Mouse (Mus musculus): ENCODE data around the gene Polr3b. TPM values are rescaled to one million over a fixed set of nuclear protein-coding genes. Genes with fewer than 3 reads are reported as not detected.

Gene Polr3b
- polyA plus RNA-seq, 1 experiment from 2014 or later: 10.5 TPM

GRCm38 (mm10) chr10:84676511-84676910, 54.4 kb downstream of the Polr3b start:
- Histone ChIP-seq H3K4me3 (ENCODE audit: low read length) (no peak overlapping the region), H3K27me3 (replicated peaks; ENCODE audit: control insufficient read depth, insufficient read depth, low read length) (no peaks in the 10 kb centered on the region), H3K27ac (ENCODE audit: low read length) (no peak overlapping the region), H3K36me3 (ENCODE audit: control insufficient read depth, insufficient read depth, low read length) (peaks cover 13% of the 10 kb centered on the region), H3K4me1 (ENCODE audit: control insufficient read depth, insufficient read depth, low read length) (no peaks in the 10 kb centered on the region), H3K9me3 (ENCODE audit: control insufficient read depth, low read length) (no peaks in the 10 kb centered on the region), H3K4me2 (ENCODE audit: low read depth, low read length) (no peak overlapping the region), H3K9ac (ENCODE audit: low read depth, low read length) (no peak overlapping the region)
- no peak for ATAC-seq
- WGBS: 89% methylated on average over 8 of the region's 8 CpGs

DNA sequence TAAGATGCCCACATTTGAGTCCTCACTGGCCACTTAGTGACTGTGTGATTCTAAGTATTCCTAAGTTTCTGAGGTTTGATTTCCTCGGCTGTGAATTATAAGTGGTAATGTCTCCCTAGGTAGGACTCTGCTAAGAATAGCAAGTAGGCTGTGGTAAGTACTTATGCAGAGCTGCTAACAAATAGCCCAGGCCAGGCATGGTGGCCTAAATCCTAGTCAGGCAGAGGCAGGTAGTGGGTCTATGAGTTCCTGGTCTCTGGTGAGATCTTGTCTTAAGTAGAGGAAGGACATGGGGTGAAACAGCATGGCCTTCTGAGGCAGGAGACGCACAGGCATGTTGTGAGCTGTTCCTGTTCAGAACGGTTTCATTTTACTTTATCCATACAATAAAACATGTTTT, 55.8 kb downstream of the Polr3b start:
- H3K4me3 ChIP-seq (ENCODE audit: low read length): no peak overlapping the region
- WGBS: 86% methylated on average over 3 of the region's 3 CpGs
- no peak overlapping the region for H3K9ac ChIP-seq (ENCODE audit: low read depth, low read length)
- no peak for ATAC-seq
- H3K27me3 ChIP-seq (replicated peaks; ENCODE audit: control insufficient read depth, insufficient read depth, low read length): no peaks in the 10 kb centered on the region
- no peaks in the 10 kb centered on the region for H3K9me3 ChIP-seq (ENCODE audit: control insufficient read depth, low read length)
- no peak overlapping the region for H3K27ac ChIP-seq (ENCODE audit: low read length)
- no peak overlapping the region for H3K4me2 ChIP-seq (ENCODE audit: low read depth, low read length)
- peaks cover 13% of the 10 kb centered on the region for H3K36me3 ChIP-seq (ENCODE audit: control insufficient read depth, insufficient read depth, low read length)
- H3K4me1 ChIP-seq (ENCODE audit: control insufficient read depth, insufficient read depth, low read length): no peaks in the 10 kb centered on the region

DNA sequence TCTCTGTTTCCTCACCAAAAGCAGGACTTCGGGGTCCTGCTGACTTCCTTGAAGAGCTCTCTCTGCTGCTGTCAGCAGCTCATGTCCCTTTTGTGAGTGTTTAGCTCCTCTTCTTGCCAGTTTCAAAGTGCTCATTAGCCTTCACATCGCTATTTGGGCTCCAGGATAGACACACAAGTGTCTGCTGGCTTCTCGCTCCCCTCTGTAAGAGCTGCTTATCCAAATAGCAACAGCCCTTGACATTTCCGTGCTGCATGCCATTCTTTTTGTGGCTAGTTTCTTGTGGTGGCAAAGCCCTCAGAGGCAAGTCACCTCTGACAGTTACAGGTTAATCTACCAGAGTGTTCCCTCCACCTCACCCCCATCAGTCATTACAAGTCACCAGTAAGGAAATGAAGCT, 56.3 kb downstream of the Polr3b start:
- Histone ChIP-seq H3K4me3 (ENCODE audit: low read length) (no peak overlapping the region), H3K4me2 (ENCODE audit: low read depth, low read length) (no peak overlapping the region)

GRCm38 (mm10) chr10:84685444-84686121, 63.5 kb downstream of the Polr3b start:
- Histone ChIP-seq H3K4me1 (ENCODE audit: control insufficient read depth, insufficient read depth, low read length) (no peaks in the 10 kb centered on the region), H3K4me2 (ENCODE audit: low read depth, low read length) (no peak overlapping the region), H3K27me3 (replicated peaks; ENCODE audit: control insufficient read depth, insufficient read depth, low read length) (no peaks in the 10 kb centered on the region), H3K36me3 (ENCODE audit: control insufficient read depth, insufficient read depth, low read length) (0 out of 2 replicates have a peak, but pooled peaks cover 2% of the 10 kb centered on the region), H3K4me3 (ENCODE audit: low read length) (no peak overlapping the region), H3K9me3 (ENCODE audit: control insufficient read depth, low read length) (no peaks in the 10 kb centered on the region), H3K9ac (ENCODE audit: low read depth, low read length) (no peak overlapping the region), H3K27ac (ENCODE audit: low read length) (no peak overlapping the region)
- WGBS: 44% methylated on average over 8 of the region's 8 CpGs
- ATAC-seq: no peak

More for the DNA sequence above, 56.3 kb downstream of the Polr3b start:
- H3K4me1 ChIP-seq (ENCODE audit: control insufficient read depth, insufficient read depth, low read length): no peaks in the 10 kb centered on the region
- H3K9me3 ChIP-seq (ENCODE audit: control insufficient read depth, low read length): no peaks in the 10 kb centered on the region
- no peak overlapping the region for H3K9ac ChIP-seq (ENCODE audit: low read depth, low read length)
- no peaks in the 10 kb centered on the region for H3K27me3 ChIP-seq (replicated peaks; ENCODE audit: control insufficient read depth, insufficient read depth, low read length)
- no peak overlapping the region for H3K27ac ChIP-seq (ENCODE audit: low read length)
- WGBS: 87% methylated on average over 4 of the region's 4 CpGs
- ATAC-seq: no peak
- H3K36me3 ChIP-seq (ENCODE audit: control insufficient read depth, insufficient read depth, low read length): peaks cover 10% of the 10 kb centered on the region

- Histone ChIP-seq H3K9me3 (ENCODE audit: control insufficient read depth, low read length) (no peaks in the 10 kb centered on the region), H3K36me3 (ENCODE audit: control insufficient read depth, insufficient read depth, low read length) (0 out of 2 replicates have a peak, but pooled peaks cover 2% of the 10 kb centered on the region), H3K27me3 (replicated peaks; ENCODE audit: control insufficient read depth, insufficient read depth, low read length) (no peaks in the 10 kb centered on the region), H3K27ac (ENCODE audit: low read length) (no peak overlapping the region), H3K9ac (ENCODE audit: low read depth, low read length) (no peak overlapping the region), H3K4me2 (ENCODE audit: low read depth, low read length) (no peak overlapping the region), H3K4me3 (ENCODE audit: low read length) (no peak overlapping the region), H3K4me1 (ENCODE audit: control insufficient read depth, insufficient read depth, low read length) (no peaks in the 10 kb centered on the region; the same call in 1 of the 2 replicates)
- WGBS: 45% methylated on average over 9 of the region's 9 CpGs
- peak; percentile 40; the same call in 1 of the 2 replicates for ATAC-seq
Observed at GRCm38 (mm10) chr10:84686122-84686497, 64.0 kb downstream of the Polr3b start.

GRCm38 (mm10) chr10:84686705-84687104, 64.6 kb downstream of the Polr3b start:
- Histone ChIP-seq H3K9ac (ENCODE audit: low read depth, low read length) (no peak overlapping the region), H3K4me2 (ENCODE audit: low read depth, low read length) (no peak overlapping the region), H3K9me3 (ENCODE audit: control insufficient read depth, low read length) (no peaks in the 10 kb centered on the region), H3K27ac (ENCODE audit: low read length) (peak overlapping the region; percentile 4; the same call in 1 of the 2 replicates), H3K4me3 (ENCODE audit: low read length) (no peak overlapping the region), H3K27me3 (replicated peaks; ENCODE audit: control insufficient read depth, insufficient read depth, low read length) (no peaks in the 10 kb centered on the region), H3K4me1 (ENCODE audit: control insufficient read depth, insufficient read depth, low read length) (peaks cover 3% of the 10 kb centered on the region), H3K36me3 (ENCODE audit: control insufficient read depth, insufficient read depth, low read length) (0 out of 2 replicates have a peak, but pooled peaks cover 2% of the 10 kb centered on the region)
- WGBS: 73% methylated on average over 4 of the region's 4 CpGs
- ATAC-seq: no peak

DNA sequence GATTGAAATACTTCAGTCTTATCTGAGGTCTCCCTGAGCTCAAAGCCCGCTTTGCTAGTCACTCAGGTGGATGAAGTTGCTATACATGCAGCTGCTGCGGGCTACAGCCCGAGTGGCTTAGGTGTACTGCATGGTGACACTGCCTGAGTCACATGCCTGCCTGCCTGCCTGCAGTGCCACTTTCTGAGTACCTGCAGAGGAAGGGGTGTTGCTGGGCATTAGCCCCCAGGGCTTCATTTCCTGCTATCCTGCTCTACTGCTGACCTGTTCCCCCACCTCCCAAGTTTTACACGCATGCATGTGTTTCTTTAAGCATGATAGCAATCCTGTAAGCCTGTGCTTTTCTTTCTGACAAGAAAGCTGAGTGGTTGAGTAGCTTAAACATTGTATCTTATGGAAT, 65.6 kb downstream of the Polr3b start:
- Histone ChIP-seq H3K27me3 (replicated peaks; ENCODE audit: control insufficient read depth, insufficient read depth, low read length) (no peaks in the 10 kb centered on the region), H3K36me3 (ENCODE audit: control insufficient read depth, insufficient read depth, low read length) (0 out of 2 replicates have a peak, but pooled peaks cover 2% of the 10 kb centered on the region), H3K27ac (ENCODE audit: low read length) (no peak overlapping the region), H3K4me1 (ENCODE audit: control insufficient read depth, insufficient read depth, low read length) (peaks cover 8% of the 10 kb centered on the region), H3K9ac (ENCODE audit: low read depth, low read length) (no peak overlapping the region), H3K4me2 (ENCODE audit: low read depth, low read length) (no peak overlapping the region), H3K4me3 (ENCODE audit: low read length) (no peak overlapping the region), H3K9me3 (ENCODE audit: control insufficient read depth, low read length) (no peaks in the 10 kb centered on the region)
- no peak for ATAC-seq
- WGBS: 91% methylated on average over 4 of the region's 4 CpGs

DNA sequence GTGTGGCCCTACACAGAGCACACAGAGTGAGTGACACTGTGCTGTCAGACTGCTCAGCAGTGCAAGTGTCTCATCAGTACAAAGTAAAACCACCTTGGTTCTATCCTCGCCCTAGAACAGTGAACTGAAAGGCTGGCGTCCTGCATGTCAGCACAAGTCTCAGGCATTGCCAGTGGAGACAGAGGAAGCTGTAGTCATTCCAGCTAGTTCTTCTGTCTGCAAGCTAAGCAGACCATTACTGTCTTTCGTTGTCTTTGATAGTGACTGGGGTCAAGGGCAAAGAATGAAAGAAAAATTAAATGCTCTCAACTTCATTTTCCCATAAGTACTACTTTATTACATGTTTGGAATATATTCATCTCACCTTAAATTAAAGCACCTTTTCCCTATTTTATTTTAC, 67.8 kb downstream of the Polr3b start:
- no peaks in the 10 kb centered on the region for H3K36me3 ChIP-seq (ENCODE audit: control insufficient read depth, insufficient read depth, low read length)
- no peak overlapping the region for H3K4me3 ChIP-seq (ENCODE audit: low read length)
- no peak overlapping the region for H3K9ac ChIP-seq (ENCODE audit: low read depth, low read length)
- no peak overlapping the region for H3K4me2 ChIP-seq (ENCODE audit: low read depth, low read length)
- H3K9me3 ChIP-seq (ENCODE audit: control insufficient read depth, low read length): no peaks in the 10 kb centered on the region
- WGBS: 80% methylated on average over 3 of the region's 3 CpGs
- H3K27ac ChIP-seq (ENCODE audit: low read length): no peak overlapping the region
- H3K4me1 ChIP-seq (ENCODE audit: control insufficient read depth, insufficient read depth, low read length): peaks cover 8% of the 10 kb centered on the region
- ATAC-seq: no peak
- H3K27me3 ChIP-seq (replicated peaks; ENCODE audit: control insufficient read depth, insufficient read depth, low read length): no peaks in the 10 kb centered on the region

- WGBS: 74% methylated on average over 4 of the region's 4 CpGs
Observed at GRCm38 (mm10) chr10:84690818-84691217, 68.7 kb downstream of the Polr3b start.

GRCm38 (mm10) chr10:84691692-84692091, 69.6 kb downstream of the Polr3b start:
- no peak overlapping the region for H3K27ac ChIP-seq (ENCODE audit: low read length)
- ATAC-seq: peak; percentile 82
- no peak overlapping the region for H3K4me2 ChIP-seq (ENCODE audit: low read depth, low read length)
- no peaks in the 10 kb centered on the region for H3K9me3 ChIP-seq (ENCODE audit: control insufficient read depth, low read length)
- no peak overlapping the region for H3K9ac ChIP-seq (ENCODE audit: low read depth, low read length)
- 0 out of 2 replicates have a peak, but pooled peaks cover 4% of the 10 kb centered on the region for H3K36me3 ChIP-seq (ENCODE audit: control insufficient read depth, insufficient read depth, low read length)
- H3K27me3 ChIP-seq (replicated peaks; ENCODE audit: control insufficient read depth, insufficient read depth, low read length): no peaks in the 10 kb centered on the region
- no peak overlapping the region for H3K4me3 ChIP-seq (ENCODE audit: low read length)
- peaks cover 8% of the 10 kb centered on the region for H3K4me1 ChIP-seq (ENCODE audit: control insufficient read depth, insufficient read depth, low read length)
- 27% methylated on average over 3 of the region's 3 CpGs for WGBS

More at GRCm38 (mm10) chr10:84690818-84691217, 68.7 kb downstream of the Polr3b start:
- Histone ChIP-seq H3K27me3 (replicated peaks; ENCODE audit: control insufficient read depth, insufficient read depth, low read length) (no peaks in the 10 kb centered on the region), H3K36me3 (ENCODE audit: control insufficient read depth, insufficient read depth, low read length) (no peaks in the 10 kb centered on the region), H3K9me3 (ENCODE audit: control insufficient read depth, low read length) (no peaks in the 10 kb centered on the region), H3K27ac (ENCODE audit: low read length) (no peak overlapping the region), H3K4me2 (ENCODE audit: low read depth, low read length) (no peak overlapping the region), H3K4me1 (ENCODE audit: control insufficient read depth, insufficient read depth, low read length) (peaks cover 8% of the 10 kb centered on the region), H3K9ac (ENCODE audit: low read depth, low read length) (no peak overlapping the region), H3K4me3 (ENCODE audit: low read length) (no peak overlapping the region)
- ATAC-seq: no peak
